In the genomic region with DNA sequence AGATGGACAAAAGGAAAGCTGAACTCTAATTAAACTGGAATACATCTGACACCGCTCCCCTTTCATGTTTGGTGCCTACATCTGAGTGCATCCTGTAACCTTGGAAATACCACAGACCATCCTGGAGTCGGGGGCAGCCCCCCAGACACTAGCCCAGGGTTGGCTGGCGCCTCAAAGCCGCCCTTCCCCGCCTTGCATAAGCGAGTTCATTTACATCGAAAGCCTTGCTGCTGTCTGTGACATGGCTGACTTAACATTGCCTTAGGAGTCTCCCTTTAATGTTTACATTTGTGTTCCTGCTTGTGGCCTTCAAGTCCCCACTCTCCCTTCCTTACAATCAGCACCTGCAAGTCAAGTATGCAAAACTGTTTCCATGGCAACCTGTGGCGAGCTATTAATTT, we compare ENCODE assay signal across 14 mouse cellular contexts.
DNase-seq lines count a peak whose midpoint lies in the region; ATAC-seq and TF ChIP-seq lines count a peak whose summit lies in the region.
"Had no signal": no experiment of that assay in that cellular context is flagged by ENCODE, and none has a peak within 500 bp of the region (broad histone marks: within the 10 kb centered on the region; RNA-seq: fewer than 3 reads in every experiment).

No protein-coding gene starts in this region.

- TF ChIP-seq EP300 in ES-Bruce4 (IDR thresholded peaks at IDR 0.05; ENCODE audit: insufficient read depth, low read depth, low read length): no peak

- H3K9ac ChIP-seq in kidney, embryonic 14.5 days (ENCODE audit: low read depth, low read length): no peak overlapping the region
- H3K9ac ChIP-seq in ES-Bruce4 (ENCODE audit: low read depth, poor library complexity, severe bottlenecking): no peak overlapping the region
- H3K9ac ChIP-seq: liver, embryonic 12.5 days had no signal

- H3K27ac ChIP-seq in kidney, embryonic 14.5 days (ENCODE audit: low read depth, low read length): peak overlapping the region; percentile 67; the same call in 1 of the 2 replicates
- peak overlapping the region; percentile 8; the same call in 1 of the 2 replicates for H3K27ac ChIP-seq in ES-Bruce4 (ENCODE audit: insufficient read depth, low read length)
- H3K27ac ChIP-seq: gastrocnemius, adult 2 months had no signal

- ATAC-seq in kidney, embryonic 14.5 days (ENCODE audit: low FRiP score, low TSS enrichment): peak; percentile 74
- peak; percentile 17 for ATAC-seq in common myeloid progenitor, adult 5-6 weeks (replicated peaks; ENCODE audit: low read depth, poor library complexity, severe bottlenecking)
- 0 out of 2 replicates have a peak, but pooled peaks have one; percentile 9 for ATAC-seq in megakaryocyte-erythroid progenitor cell, adult 5-6 weeks (replicated peaks; ENCODE audit: low FRiP score, low TSS enrichment, poor library complexity, severe bottlenecking)
- ATAC-seq in monocyte, adult 5-6 weeks (replicated peaks; ENCODE audit: insufficient number of reproducible peaks, low FRiP score, low TSS enrichment, poor library complexity, severe bottlenecking): no peak
- no peak for ATAC-seq in erythroid progenitor cell, adult 5-6 weeks (replicated peaks; ENCODE audit: low FRiP score, poor library complexity, severe bottlenecking)

- TF ChIP-seq POLR2A in ES-Bruce4 (IDR thresholded peaks at IDR 0.05; ENCODE audit: insufficient read depth, low read length): no peak

- H3K4me3 ChIP-seq in kidney, embryonic 14.5 days (ENCODE audit: low read length): no peak overlapping the region
- no peak overlapping the region for H3K4me3 ChIP-seq in ES-Bruce4 (ENCODE audit: low read depth, low read length)
- H3K4me3 ChIP-seq: gastrocnemius, adult 2 months had no signal

- H3K4me1 ChIP-seq in kidney, embryonic 14.5 days (ENCODE audit: control insufficient read depth, insufficient read depth, low read length): peaks cover 41% of the 10 kb centered on the region
- peaks cover 4% of the 10 kb centered on the region for H3K4me1 ChIP-seq in ES-Bruce4 (ENCODE audit: control insufficient read depth, insufficient read depth, low read length)

- DNase-seq in kidney, postnatal 25 days: no peak
- DNase-seq in thymus, postnatal 4 days: no peak
- DNase-seq: adrenal gland, adult 8-10 months; cerebellum, adult 2 months; gastrocnemius, adult 2 months; heart, postnatal 36 days had no signal

- H3K4me2 ChIP-seq in kidney, embryonic 14.5 days (replicated peaks; ENCODE audit: low read depth, low read length): no peak overlapping the region; the same call in 1 of the 2 replicates

- WGBS in kidney, embryonic 14.5 days: 13% methylated on average over 8 of the region's 8 CpGs

- no peaks in the 10 kb centered on the region for H3K27me3 ChIP-seq in kidney, embryonic 14.5 days (ENCODE audit: control insufficient read depth, insufficient read depth, low read length)
- no peaks in the 10 kb centered on the region for H3K27me3 ChIP-seq in ES-Bruce4 (ENCODE audit: control insufficient read depth, insufficient read depth, low read length, poor library complexity, severe bottlenecking)
- H3K27me3 ChIP-seq: liver, embryonic 12.5 days had no signal

- H3K36me3 ChIP-seq in kidney, embryonic 14.5 days (ENCODE audit: control insufficient read depth, insufficient read depth, low read length): no peaks in the 10 kb centered on the region; the same call in 1 of the 2 replicates
- no peaks in the 10 kb centered on the region for H3K36me3 ChIP-seq in ES-Bruce4 (ENCODE audit: control insufficient read depth, insufficient read depth, low read length, poor library complexity, severe bottlenecking)
- H3K36me3 ChIP-seq: G1E; liver, embryonic 12.5 days had no signal

- TF ChIP-seq CTCF in ES-Bruce4 (IDR thresholded peaks at IDR 0.05; ENCODE audit: low read depth, low read length): no peak

- no peaks in the 10 kb centered on the region for H3K9me3 ChIP-seq in kidney, embryonic 14.5 days (ENCODE audit: control insufficient read depth, low read length)
- H3K9me3 ChIP-seq in ES-Bruce4 (replicated peaks; ENCODE audit: control insufficient read depth, insufficient read depth, low read length, poor library complexity, severe bottlenecking): no peaks in the 10 kb centered on the region
- H3K9me3 ChIP-seq: liver, embryonic 12.5 days had no signal

Comparison
In these comparisons a context has a peak if more than half of its experiments do, and no peak if none do; other contexts are left out.
1. ATAC-seq: peak in kidney, embryonic 14.5 days (single experiment), common myeloid progenitor, adult 5-6 weeks (single experiment) and megakaryocyte-erythroid progenitor cell, adult 5-6 weeks (single experiment); none in monocyte, adult 5-6 weeks (single experiment) and erythroid progenitor cell, adult 5-6 weeks (single experiment).